Mouse (Mus musculus) spleen, adult 2 months (tissue): ENCODE measurements around the gene Krtdap.

Experiments
- CTCF ChIP-seq: fragments of 200-500 bp; IDR thresholded peaks from 2 replicates; pipeline ENCODE4 v1.5.1; 2011; ENCODE audit warnings: mild to moderate bottlenecking, inconsistent platforms; ENCODE audit not compliant: insufficient read depth, insufficient read length, insufficient replicate concordance; ENCODE audit errors: extremely low read depth
- POLR2A ChIP-seq: fragments of 200-500 bp; IDR thresholded peaks from 2 replicates; pipeline ENCODE4 v1.6.1; 2011; ENCODE audit warnings: low read depth, low read length, inconsistent platforms

DNA sequence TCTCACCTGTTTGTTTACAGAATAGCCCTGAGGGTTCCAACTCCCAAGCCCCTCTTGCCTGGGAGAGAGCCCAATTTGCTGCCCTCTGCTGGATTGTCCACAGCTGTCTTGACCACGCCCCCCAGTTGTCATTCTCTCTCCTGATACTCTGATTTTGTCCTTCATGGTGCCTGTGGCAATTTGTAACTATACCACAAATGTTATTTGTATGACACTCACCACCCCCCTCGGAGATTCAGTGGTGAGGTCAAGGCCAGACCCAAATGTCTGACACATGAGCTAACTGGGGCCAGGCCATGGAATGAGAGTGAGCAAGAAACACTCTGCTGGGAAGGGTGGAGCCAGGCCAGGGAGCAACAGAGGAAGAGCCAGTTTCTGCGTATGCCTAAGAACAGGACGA lies 28.8 kb upstream of the Krtdap start:
- 0 out of 2 replicates have a peak, but pooled peaks have one; percentile 13 for TF ChIP-seq CTCF
- TF ChIP-seq POLR2A: no peak
